19 mouse cellular contexts compared by ENCODE assay signal in the genomic region with DNA sequence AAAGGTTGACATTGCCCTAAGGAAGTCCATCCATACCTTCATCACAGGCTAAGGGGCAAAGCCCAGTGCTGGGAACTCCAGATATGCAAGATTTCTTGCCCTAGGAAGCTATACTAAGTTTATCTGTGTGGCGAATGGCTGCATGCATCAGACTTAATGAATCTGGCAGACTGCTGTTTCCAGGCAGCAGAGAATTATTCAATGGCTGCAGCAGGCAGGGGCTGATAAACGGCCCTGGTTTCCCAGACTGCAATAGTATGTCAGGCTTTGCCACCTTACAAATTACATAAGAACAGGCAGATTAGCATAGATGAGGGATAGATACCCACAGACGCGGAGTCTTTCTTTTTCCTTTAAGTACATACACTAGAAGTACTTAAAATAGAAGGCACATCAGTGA.
DNase-seq lines count a peak whose midpoint lies in the region; ATAC-seq lines count a peak whose summit lies in the region.
"Had no signal": no experiment of that assay in that cellular context is flagged by ENCODE, and none has a peak within 500 bp of the region (broad histone marks: within the 10 kb centered on the region; RNA-seq: fewer than 3 reads in every experiment).

No protein-coding gene starts in this region.

- intact Hi-C loops in left cerebral cortex, postnatal 14 days (cut with DNase I) = no loop called here

- DNase-seq in frontal cortex, postnatal 10 days (ENCODE audit: low spot score in 2 of 2) = no peak
- peak; percentile 12 to 18 for DNase-seq in left cerebral cortex, postnatal 14 days (ENCODE audit: low spot score in 2 of 2)
- DNase-seq in left cerebral cortex, adult 11 months (ENCODE audit: low spot score) = no peak
- DNase-seq in right cerebral cortex, postnatal 25 days = peak; percentile 5
- no peak for DNase-seq in right cerebral cortex, postnatal 4 days
- DNase-seq in layer of hippocampus, postnatal 10 days (ENCODE audit: low spot score in 2 of 2) = no peak
- DNase-seq: adrenal gland, postnatal 10 days; cerebellum, adult 8-10 months; cerebellum, postnatal 36 days; embryo, embryonic 11 days; gastrocnemius, postnatal 10 days; kidney, adult 11 months; kidney, postnatal 4 days; layer of hippocampus, adult 9-11 months; liver, postnatal 0 days; thymus, postnatal 25 days had no signal

- peak; percentile 44; the same call in 1 of the 2 replicates for ATAC-seq in frontal cortex, adult (ENCODE audit: low TSS enrichment)
- ATAC-seq: forebrain, embryonic 13.5 days; liver, postnatal 0 days; lung, postnatal 0 days had no signal

Comparison
In these comparisons a context has a peak if more than half of its experiments do, and no peak if none do; other contexts are left out.
1. DNase-seq: peak in left cerebral cortex, postnatal 14 days (2 of 2) and right cerebral cortex, postnatal 25 days (single experiment); none in frontal cortex, postnatal 10 days (0 of 2), left cerebral cortex, adult 11 months (single experiment), right cerebral cortex, postnatal 4 days (single experiment) and layer of hippocampus, postnatal 10 days (0 of 2).